Mouse (Mus musculus): ENCODE measurements around the gene Lrrfip2.

GRCm38 (mm10) chr9:111118891-111119441 lies 1.6 kb downstream of the Lrrfip2 start:
- TF ChIP-seq POLR2A (IDR thresholded peaks at IDR 0.05; ENCODE audit: low read depth, low read length) (0 out of 2 replicates have a peak, but pooled peaks have one; percentile 29), CTCF (IDR thresholded peaks at IDR 0.05; ENCODE audit: borderline replicate concordance, insufficient read depth, low read length) (no peak)

Measured in embryonic fibroblast, embryonic 13.5 days (primary cell).